Mouse (Mus musculus) hindbrain, postnatal 0 days (tissue): ENCODE results near the gene Col6a1. TPM values are rescaled to one million over a fixed set of nuclear protein-coding genes. Genes with fewer than 3 reads are reported as not detected.

Experiments
- ATAC-seq: fragments of 200-750 bp; cut with Nextera tagmentation; 2 replicates; pipeline ENCODE4 v1.8.0; 2017; ENCODE audit warnings: mild to moderate bottlenecking, moderate TSS enrichment, moderate library complexity
- DNase-seq: peaks from one replicate; pipeline ENCODE4 v3.0.0-alpha.2; 2015; ENCODE audit warnings: low spot score
- H3K27ac ChIP-seq: fragments of 300-500 bp; sonication (generic); 2 replicates; pipeline ENCODE4 v1.5.1; 2014; ENCODE audit warnings: mild to moderate bottlenecking
- H3K27me3 ChIP-seq: fragments of 300-500 bp; sonication (generic); 2 replicates; pipeline ENCODE4 v1.6.1; 2014; ENCODE audit warnings: low read length, mixed read lengths; ENCODE audit not compliant: insufficient read depth
- H3K36me3 ChIP-seq: fragments of 300-500 bp; sonication (generic); 2 replicates; pipeline ENCODE4 v1.6.1; 2014; ENCODE audit warnings: low read length, mixed read lengths; ENCODE audit not compliant: insufficient read depth
- H3K4me1 ChIP-seq: fragments of 300-500 bp; sonication (generic); 2 replicates; pipeline ENCODE4 v1.6.1; 2014; ENCODE audit warnings: antibody characterized with exemption, low read length, mixed read lengths; ENCODE audit not compliant: insufficient read depth
- H3K4me2 ChIP-seq: fragments of 300-500 bp; sonication (generic); 2 replicates; pipeline ENCODE4 v1.6.1; 2014; ENCODE audit warnings: low read depth, mild to moderate bottlenecking, low read length, moderate library complexity, mixed read lengths
- H3K4me3 ChIP-seq: fragments of 300-500 bp; sonication (generic); 2 replicates; pipeline ENCODE4 v1.5.1; 2014; ENCODE audit warnings: low read length
- H3K9ac ChIP-seq: fragments of 300-500 bp; sonication (generic); replicated peaks from 2 replicates; pipeline ENCODE4 v1.6.1; 2014; ENCODE audit warnings: mild to moderate bottlenecking, low read length, moderate library complexity, mixed read lengths
- H3K9me3 ChIP-seq: fragments of 300-500 bp; sonication (generic); 2 replicates; pipeline ENCODE4 v1.6.1; 2016; ENCODE audit warnings: low read length, mixed read lengths
- CTCF ChIP-seq: IDR thresholded peaks from 2 replicates; pipeline ENCODE4 v1.5.1; 2016; ENCODE audit warnings: antibody characterized with exemption, control low read depth, low read depth
- WGBS: fragments of 180-500 bp; shearing (Covaris S2); extraction: QIAGEN DNeasy Blood & Tissue Kit; methylation state at CpG from one replicate; pipeline ENCODE4 v1.1.7; 2014; 5-methylcytosine and 5-hydroxymethylcytosine counted together
- polyA plus RNA-seq: library from polyadenylated mRNA; unstranded; fragments of >200 nt; fragmentation: Nextera tagmentation; extraction: Ambion mirVana; gene quantifications from 2 replicates; pipeline ENCODE4 v1.2.1, GENCODE M21; 2015
- total RNA-seq: library from RNA; depleted of rRNA; stranded (reverse); fragments of >200 nt; gene quantifications from 2 replicates; pipeline ENCODE4 v1.2.3, GENCODE M21; 2014

Col6a1 gene
- total and polyA plus RNA-seq, 2 experiments from 2014 or later: 27.0 to 39.0 TPM

- H3K4me1 ChIP-seq: no peaks in the 10 kb centered on the region; the same call in 1 of the 2 replicates
- no peak for TF ChIP-seq CTCF
- no peaks in the 10 kb centered on the region for H3K9me3 ChIP-seq
- H3K9ac ChIP-seq: no peak overlapping the region
- WGBS: 96% methylated on average over 7 of the region's 7 CpGs
- H3K36me3 ChIP-seq: no peaks in the 10 kb centered on the region
- H3K27me3 ChIP-seq: no peaks in the 10 kb centered on the region
- H3K27ac ChIP-seq: no peak overlapping the region
- H3K4me2 ChIP-seq: no peak overlapping the region
- no peak overlapping the region for H3K4me3 ChIP-seq
- DNase-seq (no peak), ATAC-seq (no peak)
Measured at GRCm38 (mm10) chr10:76717026-76717425, 8.9 kb downstream of the Col6a1 start.

DNA sequence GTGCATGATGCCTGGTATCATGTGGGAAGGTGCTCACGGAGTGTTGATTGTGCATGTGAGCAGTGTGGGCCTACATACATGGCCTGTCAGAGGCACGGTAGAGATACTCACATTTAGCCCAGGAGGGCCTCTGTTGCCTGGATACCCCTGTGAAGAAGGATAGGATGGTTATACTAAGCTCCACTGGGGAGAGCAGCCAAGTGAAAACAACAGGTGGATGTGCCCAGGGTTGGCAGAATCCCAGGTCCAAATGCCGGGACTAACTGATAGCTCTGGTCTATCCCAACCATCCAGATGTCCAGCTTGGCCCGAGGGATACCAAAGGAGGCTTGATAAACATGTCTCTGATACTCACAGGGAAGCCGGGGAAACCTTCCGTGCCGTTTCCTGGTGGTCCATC, 11.7 kb downstream of the Col6a1 start:
- Histone ChIP-seq H3K4me3 (no peak overlapping the region), H3K27ac (no peak overlapping the region), H3K4me1 (no peaks in the 10 kb centered on the region; the same call in 1 of the 2 replicates), H3K9me3 (no peaks in the 10 kb centered on the region), H3K9ac (no peak overlapping the region), H3K36me3 (no peaks in the 10 kb centered on the region), H3K4me2 (no peak overlapping the region), H3K27me3 (no peaks in the 10 kb centered on the region)
- WGBS: 73% methylated on average over 7 of the region's 7 CpGs
- TF ChIP-seq CTCF: no peak
- peak; percentile 73; the same call in 1 of the 2 replicates for ATAC-seq
- DNase-seq: peak; percentile 56

DNA sequence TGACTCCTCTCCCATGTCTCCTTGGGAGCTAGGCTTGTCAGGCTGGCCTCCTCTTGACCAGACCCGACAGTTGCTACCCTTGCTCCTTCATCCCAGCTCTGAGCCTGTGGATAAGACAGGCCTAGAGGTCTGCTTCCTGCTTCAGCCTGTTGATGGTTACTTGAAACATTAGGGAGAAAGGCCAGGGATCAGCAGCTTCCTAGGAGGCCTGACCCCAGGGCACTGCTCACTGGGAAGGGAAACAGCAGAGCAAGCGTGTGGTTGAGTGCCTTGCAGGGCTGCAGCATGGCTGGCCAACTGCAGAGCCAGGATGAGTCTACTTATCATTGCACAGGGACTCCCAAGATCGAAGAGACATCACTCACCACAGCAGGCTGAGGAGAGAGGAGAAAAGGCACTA, 13.5 kb downstream of the Col6a1 start:
- no peaks in the 10 kb centered on the region for H3K9me3 ChIP-seq
- DNase-seq (no peak), ATAC-seq (no peak)
- WGBS: 78% methylated on average over 3 of the region's 3 CpGs
- no peak overlapping the region for H3K27ac ChIP-seq
- no peak overlapping the region for H3K4me3 ChIP-seq
- no peaks in the 10 kb centered on the region; the same call in 1 of the 2 replicates for H3K4me1 ChIP-seq
- no peak overlapping the region for H3K4me2 ChIP-seq
- no peak for TF ChIP-seq CTCF
- no peaks in the 10 kb centered on the region for H3K27me3 ChIP-seq
- H3K9ac ChIP-seq: no peak overlapping the region
- no peaks in the 10 kb centered on the region for H3K36me3 ChIP-seq

DNA sequence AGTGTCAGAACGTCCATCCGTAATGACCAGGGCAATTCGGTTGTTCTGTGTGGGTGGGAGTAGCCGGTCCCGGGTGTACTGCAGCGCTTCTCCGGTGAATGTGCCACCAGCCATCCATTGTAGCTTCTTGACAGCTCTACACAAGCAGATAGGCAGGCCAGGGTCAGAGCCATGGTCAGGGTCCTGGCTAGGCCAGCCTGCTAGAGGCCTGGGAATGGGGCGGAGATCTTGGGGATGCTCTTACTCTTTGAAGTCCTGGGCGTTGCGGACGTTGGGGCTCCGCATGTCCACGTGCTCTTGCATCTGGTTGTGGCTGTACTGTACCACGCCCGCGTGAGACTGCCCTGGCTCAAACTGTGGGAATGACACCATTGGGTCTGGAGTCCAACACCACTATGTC, 14.6 kb downstream of the Col6a1 start:
- ATAC-seq (no peak), DNase-seq (no peak)
- Histone ChIP-seq H3K9me3 (no peaks in the 10 kb centered on the region), H3K4me3 (no peak overlapping the region), H3K4me1 (no peaks in the 10 kb centered on the region; the same call in 1 of the 2 replicates), H3K27me3 (no peaks in the 10 kb centered on the region), H3K27ac (no peak overlapping the region), H3K9ac (no peak overlapping the region), H3K36me3 (no peaks in the 10 kb centered on the region), H3K4me2 (no peak overlapping the region)
- 95% methylated on average over 16 of the region's 16 CpGs for WGBS
- no peak for TF ChIP-seq CTCF

- Histone ChIP-seq H3K36me3 (no peaks in the 10 kb centered on the region), H3K27ac (no peak overlapping the region), H3K4me1 (no peaks in the 10 kb centered on the region), H3K9ac (no peak overlapping the region), H3K9me3 (no peaks in the 10 kb centered on the region), H3K4me2 (no peak overlapping the region), H3K4me3 (no peak overlapping the region), H3K27me3 (no peaks in the 10 kb centered on the region)
- ATAC-seq (no peak), DNase-seq (no peak)
- no peak for TF ChIP-seq CTCF
- WGBS: 82% methylated on average over 3 of the region's 3 CpGs
Measured at GRCm38 (mm10) chr10:76708465-76708864, 17.5 kb downstream of the Col6a1 start.

- 98% methylated on average over 1 of the region's 1 CpGs for WGBS
- H3K27me3 ChIP-seq: no peaks in the 10 kb centered on the region
- DNase-seq (no peak), ATAC-seq (no peak)
- no peaks in the 10 kb centered on the region for H3K36me3 ChIP-seq
- H3K9ac ChIP-seq: no peak overlapping the region
- H3K4me1 ChIP-seq: no peaks in the 10 kb centered on the region
- no peak overlapping the region for H3K4me2 ChIP-seq
- H3K9me3 ChIP-seq: no peaks in the 10 kb centered on the region
- H3K4me3 ChIP-seq: no peak overlapping the region
- TF ChIP-seq CTCF: no peak
- H3K27ac ChIP-seq: no peak overlapping the region
Measured at GRCm38 (mm10) chr10:76707584-76707983, 18.4 kb downstream of the Col6a1 start.

- no peak for TF ChIP-seq CTCF
- peak; percentile 10 for DNase-seq
- Histone ChIP-seq H3K36me3 (no peaks in the 10 kb centered on the region), H3K4me1 (no peaks in the 10 kb centered on the region), H3K4me2 (no peak overlapping the region), H3K27me3 (no peaks in the 10 kb centered on the region), H3K27ac (no peak overlapping the region), H3K9me3 (no peaks in the 10 kb centered on the region), H3K9ac (no peak overlapping the region), H3K4me3 (no peak overlapping the region)
- no peak for ATAC-seq
- 66% methylated on average over 2 of the region's 2 CpGs for WGBS
Measured at GRCm38 (mm10) chr10:76707001-76707400, 19.0 kb downstream of the Col6a1 start.
